Mouse (Mus musculus) embryo, embryonic 11.5 days (tissue): ENCODE results near the gene Syn2.
A peak's percentile ranks its signal among the peaks of the same experiment; 100 is the strongest.

Experiments
- DNase-seq: peaks from one replicate; pipeline ENCODE4 v3.0.0-alpha.2; 2012; ENCODE audit warnings: low read depth, low spot score

Syn2 gene

GRCm38 (mm10) chr6:115134501-115135331 lies at the start of gene Syn2:
Gene Syn2 (plus strand): TSS chr6:115134902.
- DNase-seq = peak; percentile 63

GRCm38 (mm10) chr6:115085274-115085841 lies 49.3 kb upstream of the Syn2 start:
- no peak for DNase-seq

- no peak for DNase-seq
Observed at GRCm38 (mm10) chr6:115088314-115089106, 46.2 kb upstream of the Syn2 start.

- DNase-seq = no peak
Observed at GRCm38 (mm10) chr6:115091737-115092136, 43.0 kb upstream of the Syn2 start.

- no peak for DNase-seq
Observed at GRCm38 (mm10) chr6:115102542-115102941, 32.2 kb upstream of the Syn2 start.

GRCm38 (mm10) chr6:115111426-115111825 lies 23.3 kb upstream of the Syn2 start:
- DNase-seq = no peak

GRCm38 (mm10) chr6:115122181-115122580 lies 12.5 kb upstream of the Syn2 start:
- DNase-seq = no peak

- DNase-seq = no peak
Observed at GRCm38 (mm10) chr6:115123262-115124201, 11.2 kb upstream of the Syn2 start.

- DNase-seq = no peak
Observed at GRCm38 (mm10) chr6:115124675-115125357, 9.9 kb upstream of the Syn2 start.

GRCm38 (mm10) chr6:115125358-115125720 lies 9.4 kb upstream of the Syn2 start:
- no peak for DNase-seq

- no peak for DNase-seq
Observed at GRCm38 (mm10) chr6:115126232-115126785, 8.4 kb upstream of the Syn2 start.

GRCm38 (mm10) chr6:115126851-115127250 lies 7.9 kb upstream of the Syn2 start:
- DNase-seq = no peak

- DNase-seq = no peak
Observed at GRCm38 (mm10) chr6:115127255-115127824, 7.4 kb upstream of the Syn2 start.

- DNase-seq = no peak
Observed at GRCm38 (mm10) chr6:115135332-115135649, 589 bp downstream of the Syn2 start.

GRCm38 (mm10) chr6:115136156-115136555 lies 1.5 kb downstream of the Syn2 start:
- no peak for DNase-seq

GRCm38 (mm10) chr6:115141446-115141845 lies 6.7 kb downstream of the Syn2 start:
- no peak for DNase-seq

- DNase-seq = no peak
Observed at GRCm38 (mm10) chr6:115161175-115161574, 26.5 kb downstream of the Syn2 start.

GRCm38 (mm10) chr6:115165863-115166470 lies 31.3 kb downstream of the Syn2 start:
- no peak for DNase-seq

GRCm38 (mm10) chr6:115168921-115169320 lies 34.2 kb downstream of the Syn2 start:
- no peak for DNase-seq

- no peak for DNase-seq
Observed at GRCm38 (mm10) chr6:115169518-115169917, 34.8 kb downstream of the Syn2 start.
